Mouse (Mus musculus) small intestine, adult 2 months (tissue): ENCODE results near the gene Steap4.

Source experiments
- CTCF ChIP-seq: fragments of 200-500 bp; IDR thresholded peaks from 2 replicates; pipeline ENCODE4 v1.5.1; 2012; ENCODE audit warnings: low read depth, mild to moderate bottlenecking, control low read depth, inconsistent platforms, low read length, moderate library complexity, mixed read lengths; ENCODE audit not compliant: insufficient replicate concordance, insufficient read length; ENCODE audit errors: extremely low read depth
- POLR2A ChIP-seq: fragments of 200-500 bp; IDR thresholded peaks from 2 replicates; pipeline ENCODE4 v1.6.1; 2012; ENCODE audit warnings: low read depth, mild to moderate bottlenecking, control low read depth, inconsistent platforms, low read length, moderate library complexity

DNA sequence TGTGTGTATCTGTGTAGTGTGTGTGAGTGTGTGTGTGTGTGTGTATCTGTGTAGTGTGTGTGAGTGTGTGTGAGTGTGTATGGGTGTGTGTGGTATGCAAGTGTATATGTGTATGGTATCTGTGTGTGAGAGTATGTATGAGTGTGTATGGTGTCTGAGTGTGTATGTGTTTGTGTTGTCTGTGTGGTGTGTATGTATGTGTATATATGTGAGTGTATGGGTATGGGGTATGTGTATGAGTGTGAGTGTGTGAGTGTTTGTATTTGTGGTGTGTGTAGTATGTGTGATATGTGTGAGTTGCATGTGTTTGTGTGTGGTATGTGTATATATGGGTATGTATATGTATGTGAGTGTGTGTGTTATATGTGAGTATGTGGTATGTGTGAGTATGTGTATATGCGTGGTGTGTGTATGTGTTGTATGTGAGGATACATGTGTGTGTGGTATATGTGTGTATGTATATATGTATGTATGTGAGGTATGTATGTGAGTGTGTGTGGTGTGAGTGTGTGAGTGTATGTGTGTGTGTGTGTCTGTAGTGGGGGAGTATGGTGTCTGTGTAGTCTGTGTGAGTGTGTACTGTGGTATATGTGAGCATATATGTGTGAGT lies 35.1 kb downstream of the Steap4 start:
- TF ChIP-seq POLR2A (no peak), CTCF (no peak)
